Mouse (Mus musculus) liver, adult 2 months (tissue): ENCODE measurements around the gene Serpinb6a. TPM values are rescaled to one million over a fixed set of nuclear protein-coding genes. Genes with fewer than 3 reads are reported as not detected.
"Not testable (repeated sequence)": the region's sequence is repeated elsewhere in the genome, so short reads cannot be mapped to it uniquely, and the experiment has no call there.

Experiments used
- DNase-seq: peaks from one replicate; pipeline ENCODE4 v3.0.0-alpha.2; 2011; ENCODE audit warnings: low read depth, low spot score; ENCODE audit errors: extremely low read depth
- H3K27ac ChIP-seq: fragments of 200-500 bp; replicated peaks from 2 replicates; pipeline ENCODE4 v1.5.1; 2012; ENCODE audit warnings: low read depth, mild to moderate bottlenecking, control low read depth, inconsistent platforms, low read length; ENCODE audit not compliant: insufficient read depth
- H3K27me3 ChIP-seq: fragments of 200-500 bp; 2 replicates; pipeline ENCODE4 v1.6.1; 2012; ENCODE audit warnings: mild to moderate bottlenecking, moderate library complexity, low read length, inconsistent platforms; ENCODE audit not compliant: control insufficient read depth, insufficient read depth
- H3K36me3 ChIP-seq: fragments of 200-500 bp; 2 replicates; pipeline ENCODE4 v1.6.1; 2012; ENCODE audit warnings: low read length, inconsistent platforms; ENCODE audit not compliant: control insufficient read depth, insufficient read depth
- H3K4me1 ChIP-seq: fragments of 200-500 bp; 2 replicates; pipeline ENCODE4 v1.6.1; 2011; ENCODE audit warnings: low read length; ENCODE audit not compliant: control insufficient read depth, insufficient read depth
- H3K4me3 ChIP-seq: fragments of 200-500 bp; 2 replicates; pipeline ENCODE4 v1.5.1; 2011; ENCODE audit warnings: low read depth, mild to moderate bottlenecking, control low read depth, low read length, moderate library complexity; ENCODE audit not compliant: insufficient read depth
- H3K79me2 ChIP-seq: fragments of 200-500 bp; 2 replicates; pipeline ENCODE4 v1.6.1; 2012; ENCODE audit warnings: inconsistent platforms, mild to moderate bottlenecking, low read length, moderate library complexity; ENCODE audit not compliant: control insufficient read depth, insufficient read depth
- H3K9ac ChIP-seq: fragments of 200-500 bp; 2 replicates; pipeline ENCODE4 v1.6.1; 2012; ENCODE audit warnings: low read depth, mild to moderate bottlenecking, control low read depth, inconsistent platforms, low read length
- CTCF ChIP-seq: fragments of 200-500 bp; IDR thresholded peaks from 2 replicates; pipeline ENCODE4 v1.5.1; 2011; ENCODE audit warnings: low read depth, low read length, control low read depth
- POLR2A ChIP-seq: fragments of 200-500 bp; IDR thresholded peaks from 2 replicates; pipeline ENCODE4 v1.6.1; 2011; ENCODE audit warnings: low read length, control low read depth; ENCODE audit not compliant: insufficient read depth; ENCODE audit errors: extremely low read depth
- WGBS: fragments of 180-500 bp; shearing (Covaris S2); methylation state at CpG from one replicate; pipeline ENCODE4 v1.1.7; 2018; 5-methylcytosine and 5-hydroxymethylcytosine counted together
- polyA plus RNA-seq: library from polyadenylated mRNA; depleted of rRNA; stranded (reverse); fragments of >200 nt; gene quantifications from 2 replicates; pipeline ENCODE4 v1.2.3, GENCODE M21; 2012
- total RNA-seq: library from RNA; depleted of rRNA; stranded (reverse); fragments of >200 nt; gene quantifications from 2 replicates; pipeline ENCODE4 v1.2.3, GENCODE M21; 2014

Gene Serpinb6a
- total and polyA plus RNA-seq, 2 experiments = 7.2 to 29.8 TPM

GRCm38 (mm10) chr13:33952947-33953346 lies 49.6 kb downstream of the Serpinb6a start:
- no peak for DNase-seq
- H3K4me3 ChIP-seq = no peak overlapping the region
- H3K36me3 ChIP-seq = no peaks in the 10 kb centered on the region
- TF ChIP-seq CTCF = no peak
- no peaks in the 10 kb centered on the region for H3K27me3 ChIP-seq
- 88% methylated on average over 2 of the region's 2 CpGs for WGBS
- H3K4me1 ChIP-seq = peaks cover 3% of the 10 kb centered on the region; the same call in 1 of the 2 replicates
- no peaks in the 10 kb centered on the region for H3K79me2 ChIP-seq
- H3K9ac ChIP-seq = no peak overlapping the region
- no peak overlapping the region for H3K27ac ChIP-seq

- WGBS = 69% methylated on average over 1 of the region's 1 CpGs
- Histone ChIP-seq H3K79me2 (no peaks in the 10 kb centered on the region), H3K36me3 (no peaks in the 10 kb centered on the region), H3K4me1 (no peaks in the 10 kb centered on the region), H3K9ac (no peak overlapping the region), H3K4me3 (no peak overlapping the region), H3K27ac (no peak overlapping the region), H3K27me3 (no peaks in the 10 kb centered on the region)
- no peak for DNase-seq
- no peak for TF ChIP-seq POLR2A
- no peak for TF ChIP-seq CTCF
Observed at GRCm38 (mm10) chr13:33952075-33952449, 50.5 kb downstream of the Serpinb6a start.

- WGBS = 96% methylated on average over 4 of the region's 4 CpGs
- Histone ChIP-seq H3K36me3 (no peaks in the 10 kb centered on the region), H3K4me1 (no peaks in the 10 kb centered on the region), H3K79me2 (no peaks in the 10 kb centered on the region), H3K4me3 (no peak overlapping the region), H3K27ac (no peak overlapping the region), H3K9ac (no peak overlapping the region), H3K27me3 (no peaks in the 10 kb centered on the region)
- TF ChIP-seq POLR2A (no peak), CTCF (no peak)
- no peak for DNase-seq
Observed at GRCm38 (mm10) chr13:33951308-33952074, 51.1 kb downstream of the Serpinb6a start.

GRCm38 (mm10) chr13:33942212-33942779 lies 60.3 kb downstream of the Serpinb6a start:
- H3K79me2 ChIP-seq = no peaks in the 10 kb centered on the region
- WGBS = 65% methylated on average over 4 of the region's 4 CpGs
- no peaks in the 10 kb centered on the region for H3K36me3 ChIP-seq
- H3K4me1 ChIP-seq = no peaks in the 10 kb centered on the region
- H3K9ac ChIP-seq = no peak overlapping the region
- no peaks in the 10 kb centered on the region for H3K27me3 ChIP-seq
- H3K27ac ChIP-seq = no peak overlapping the region
- TF ChIP-seq POLR2A = no peak
- peak; percentile 37; the same call in 1 of the 2 replicates for TF ChIP-seq CTCF
- DNase-seq = no peak
- no peak overlapping the region for H3K4me3 ChIP-seq

GRCm38 (mm10) chr13:33941288-33941808 lies 61.2 kb downstream of the Serpinb6a start:
- Histone ChIP-seq H3K9ac (no peak overlapping the region), H3K79me2 (no peaks in the 10 kb centered on the region), H3K4me3 (no peak overlapping the region), H3K4me1 (no peaks in the 10 kb centered on the region; the same call in 1 of the 2 replicates), H3K27ac (no peak overlapping the region), H3K27me3 (no peaks in the 10 kb centered on the region), H3K36me3 (no peaks in the 10 kb centered on the region)
- WGBS = 96% methylated on average over 5 of the region's 5 CpGs
- no peak for DNase-seq
- no peak for TF ChIP-seq CTCF
- no peak for TF ChIP-seq POLR2A

GRCm38 (mm10) chr13:33937587-33937986 lies 65.0 kb downstream of the Serpinb6a start:
- not testable (repeated sequence) for H3K4me3 ChIP-seq, H3K4me1 ChIP-seq, H3K36me3 ChIP-seq, H3K79me2 ChIP-seq, DNase-seq, H3K9ac ChIP-seq, H3K27me3 ChIP-seq, H3K27ac ChIP-seq
